Mouse (Mus musculus) T-helper 1 cell (primary cell): ENCODE results near the gene Svip.

Experiments used
- in situ Hi-C: fragments of 300-600 bp; cut with MboI, MseI; formaldehyde crosslinking; loops from one replicate; pipeline ENCODE4 v1.15.1; 2025; ENCODE audit warnings: high pct_unique_total_duplicates

Svip gene

DNA sequence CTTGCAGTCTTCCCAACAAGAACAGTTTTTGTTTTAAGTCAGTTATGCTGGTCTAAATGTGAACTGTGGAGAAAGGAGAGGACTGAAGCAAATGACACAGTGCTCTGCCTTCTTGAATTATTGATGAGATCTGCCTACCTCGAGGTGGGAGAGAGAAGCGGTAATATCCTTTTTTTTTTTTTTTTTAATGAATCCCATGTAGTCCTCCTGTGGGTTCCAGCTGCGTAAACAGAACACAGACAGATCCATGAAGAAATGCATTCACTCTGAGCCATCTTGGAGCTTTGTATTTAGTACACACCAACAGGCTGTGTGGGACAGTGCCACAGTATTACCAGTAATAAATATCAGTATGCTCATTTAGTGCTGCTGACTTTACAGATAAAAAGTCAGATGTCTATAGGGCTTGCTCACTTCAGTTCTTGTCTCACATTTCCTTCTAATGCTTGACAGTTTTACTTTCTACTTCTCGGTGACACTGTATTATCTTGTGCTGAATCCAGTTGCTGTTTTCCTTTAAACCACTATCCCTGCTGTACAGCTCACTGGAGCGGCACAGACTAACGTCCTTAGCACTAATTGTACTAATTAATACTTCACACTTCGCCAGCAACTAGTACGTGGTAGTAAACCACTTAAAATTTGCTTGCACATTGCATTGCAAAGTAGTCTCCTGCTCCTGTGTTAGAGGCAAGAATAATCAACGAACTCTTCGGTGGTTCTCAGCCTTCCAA, 43.4 kb downstream of the Svip start:
- in situ Hi-C loops: no loop called here

DNA sequence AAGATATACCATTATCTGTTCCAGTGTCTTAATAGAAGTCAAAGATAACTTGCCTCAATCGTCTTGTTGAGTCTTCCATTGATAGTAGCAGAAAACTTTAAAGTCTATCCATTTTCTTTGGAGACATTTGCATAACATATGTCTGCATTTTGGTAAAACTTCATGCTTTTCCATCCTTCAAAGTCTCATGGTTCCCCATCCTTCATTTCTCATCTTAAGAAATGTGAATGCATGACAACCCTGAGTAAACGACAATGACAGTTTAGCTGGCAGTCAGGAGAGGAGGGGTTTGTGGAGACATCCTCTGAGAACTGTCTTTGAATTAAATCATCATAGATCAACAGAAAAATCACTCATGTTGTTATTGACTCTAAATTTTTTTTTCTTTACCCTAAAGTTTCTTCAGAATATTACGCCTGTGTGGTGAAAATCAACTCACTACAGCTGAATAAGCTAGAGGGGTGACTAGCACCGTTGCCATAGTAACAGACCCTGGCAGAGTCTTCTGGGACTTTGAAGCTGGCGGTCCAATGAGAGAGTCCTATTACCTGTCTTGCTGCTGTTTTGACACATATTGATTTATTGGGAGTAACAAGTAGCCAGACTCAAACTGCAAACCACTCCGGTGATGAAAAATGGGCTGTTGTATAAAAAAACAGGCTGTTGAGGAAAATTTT, 45.0 kb downstream of the Svip start:
- in situ Hi-C loops: no loop called here

DNA sequence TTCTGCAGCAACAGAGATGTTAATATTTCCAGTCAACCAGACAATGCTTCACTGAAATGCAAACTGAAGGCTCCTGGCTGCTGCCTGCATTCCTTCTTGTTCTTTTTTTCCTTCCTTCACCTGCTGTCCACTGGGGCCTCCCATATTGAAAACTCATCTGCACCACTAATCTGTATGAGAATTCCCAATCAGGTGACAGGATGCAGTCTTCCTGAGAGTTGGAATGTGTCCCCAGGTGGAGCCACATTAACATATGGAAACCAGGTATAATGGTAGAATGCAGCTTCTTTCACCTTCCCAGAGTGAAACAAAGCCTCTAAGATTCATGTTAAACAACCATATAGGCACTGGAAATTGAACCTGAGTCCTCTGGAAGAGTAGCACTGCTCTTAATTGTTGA, 48.1 kb downstream of the Svip start:
- in situ Hi-C loops: no loop called here

DNA sequence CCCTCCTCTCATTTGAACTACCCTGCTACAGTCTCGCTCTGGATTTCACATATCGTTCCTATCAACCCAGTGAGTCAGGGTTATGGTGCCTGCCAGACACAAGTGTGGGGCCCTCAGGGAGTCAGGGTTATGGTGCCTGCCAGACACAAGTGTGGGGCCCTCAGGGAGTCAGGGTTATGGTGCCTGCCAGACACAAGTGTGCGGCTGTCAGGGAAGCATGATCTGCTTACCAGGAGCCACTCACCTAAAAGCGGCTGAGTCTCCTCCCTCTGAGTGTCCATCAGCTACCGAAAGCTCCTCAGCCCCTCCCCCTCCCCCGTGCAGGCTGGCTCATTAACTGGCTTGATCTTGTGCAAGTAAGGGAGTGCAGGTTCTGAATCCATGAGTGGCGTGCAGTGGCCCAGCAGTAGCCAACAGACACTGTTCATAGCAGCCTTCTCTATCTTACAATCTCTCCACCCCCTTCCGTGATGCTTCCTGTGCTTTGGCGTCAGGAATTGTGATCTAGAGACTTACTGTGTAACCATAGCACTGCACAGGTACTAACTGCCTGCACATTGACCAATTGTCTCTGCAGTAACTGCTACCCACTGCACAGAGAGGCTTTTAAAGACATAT, 50.3 kb downstream of the Svip start:
- in situ Hi-C loops: no loop called here
